Mouse (Mus musculus) lung, postnatal 36 days (tissue): ENCODE measurements around the gene Gypa.
A peak's percentile ranks its signal among the peaks of the same experiment; 100 is the strongest.

Experiments used
- DNase-seq: peaks from one replicate; pipeline ENCODE4 v3.0.0; 2022; ENCODE audit warnings: mixed read lengths

Gypa gene

DNA sequence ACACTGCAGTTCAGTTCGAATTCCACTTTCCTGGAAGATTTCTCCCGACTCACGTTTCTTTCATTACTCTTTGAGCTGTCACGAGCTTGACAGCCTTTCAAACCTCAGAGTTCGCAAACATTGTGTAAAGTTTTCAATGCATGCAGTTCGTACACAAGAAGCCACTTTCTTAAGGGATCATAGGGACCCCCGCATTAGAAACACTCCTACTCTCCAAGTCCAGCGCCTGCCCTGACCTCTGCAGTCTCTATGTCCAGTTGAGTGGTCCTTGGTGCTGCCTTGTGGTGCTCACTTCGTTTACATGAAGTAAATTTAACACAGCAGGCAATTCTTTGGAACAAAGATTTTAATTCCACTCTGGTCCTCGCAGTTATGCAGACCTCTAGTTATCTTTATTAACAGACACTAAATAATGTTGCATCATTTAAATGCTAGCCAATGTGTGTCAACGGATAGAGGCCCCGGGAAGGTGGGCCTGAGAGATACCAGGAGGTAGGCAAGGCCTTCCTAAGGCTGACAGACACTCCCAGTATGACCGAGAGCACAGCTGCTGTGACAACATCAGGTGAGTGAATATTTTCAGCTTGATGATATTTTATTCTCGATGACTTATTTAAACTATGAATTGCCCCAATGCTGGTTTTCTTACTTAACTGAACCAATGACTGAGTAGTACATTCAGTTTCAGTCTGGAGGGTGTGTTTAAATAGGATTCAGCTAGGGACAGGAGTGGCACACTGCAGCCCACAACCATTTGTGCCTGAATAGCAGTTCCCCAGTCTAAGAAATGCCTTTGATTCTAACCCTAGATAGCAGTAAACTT is at the start of gene Gypa:
Gene Gypa, plus strand, starts transcription at position 259 of the 823 bp plus-strand sequence.
- DNase-seq = no peak

DNA sequence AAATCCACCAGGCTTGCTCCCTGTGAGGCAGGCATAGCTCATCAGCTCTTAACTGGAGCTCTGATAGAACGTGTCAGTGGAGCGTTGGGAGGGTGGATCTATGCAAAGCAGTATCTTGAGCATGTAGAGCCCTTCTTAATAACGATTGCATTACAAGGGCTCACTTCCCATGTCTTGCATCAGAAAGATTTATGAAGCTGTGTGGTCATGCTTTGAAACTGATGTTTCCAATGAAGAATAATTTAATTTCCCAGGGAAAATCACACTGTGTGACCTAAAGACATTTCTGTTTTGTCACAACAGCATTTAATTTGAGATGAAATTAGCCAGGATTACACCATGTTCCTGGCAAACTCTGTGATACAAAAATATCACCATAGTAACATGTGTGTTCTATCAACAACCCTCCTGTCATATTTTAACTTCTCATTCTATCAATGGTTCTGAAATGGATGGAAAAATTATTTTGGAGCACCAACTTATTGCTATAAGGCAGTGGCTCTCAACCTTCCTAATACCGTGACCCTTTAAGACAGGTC is 49.0 kb upstream of the Gypa start:
- DNase-seq = peak; percentile 29

DNA sequence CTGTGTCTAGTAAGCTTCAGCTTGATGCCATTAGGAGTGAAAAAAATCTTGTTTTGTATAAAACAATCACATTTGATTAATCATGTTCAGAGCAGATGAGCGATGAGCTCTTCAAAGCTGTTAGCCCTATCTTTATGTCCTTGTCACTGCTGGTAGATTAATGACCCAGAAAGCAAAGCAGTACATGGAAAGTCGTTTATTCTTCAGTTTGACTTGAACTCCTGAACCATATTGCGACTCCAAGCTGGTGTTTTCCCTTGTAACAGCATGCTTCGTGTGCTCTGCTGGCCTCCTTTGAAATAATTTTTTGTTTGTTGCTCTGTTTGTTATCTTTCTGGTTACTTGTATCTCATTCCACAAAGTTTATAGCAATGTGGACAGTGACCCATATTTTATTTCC is 46.4 kb upstream of the Gypa start:
- no peak for DNase-seq

- no peak for DNase-seq
Measured at GRCm38 (mm10) chr8:80451938-80452690, 41.5 kb upstream of the Gypa start.

GRCm38 (mm10) chr8:80463450-80463917 is 30.1 kb upstream of the Gypa start:
- no peak for DNase-seq

DNA sequence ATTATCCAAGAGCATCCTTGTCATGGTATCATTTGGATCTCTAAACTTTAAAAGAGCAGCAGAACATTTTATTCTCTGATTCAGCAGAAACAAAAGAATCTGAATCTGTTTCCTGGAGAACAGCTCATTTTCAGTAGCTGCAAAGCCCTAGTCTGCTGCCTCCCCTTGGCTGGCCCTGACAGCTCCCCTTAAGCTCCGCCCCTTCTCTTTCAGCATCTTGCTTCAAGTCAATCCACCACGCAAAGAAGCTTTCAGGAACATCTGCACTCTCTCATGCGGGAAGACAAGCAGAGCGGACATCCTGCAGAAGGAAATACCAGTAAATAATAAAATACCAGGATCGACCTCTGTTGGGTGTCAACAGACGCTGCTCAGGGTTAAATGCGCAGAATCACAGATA is 18.6 kb upstream of the Gypa start:
- DNase-seq = peak; percentile 21

DNA sequence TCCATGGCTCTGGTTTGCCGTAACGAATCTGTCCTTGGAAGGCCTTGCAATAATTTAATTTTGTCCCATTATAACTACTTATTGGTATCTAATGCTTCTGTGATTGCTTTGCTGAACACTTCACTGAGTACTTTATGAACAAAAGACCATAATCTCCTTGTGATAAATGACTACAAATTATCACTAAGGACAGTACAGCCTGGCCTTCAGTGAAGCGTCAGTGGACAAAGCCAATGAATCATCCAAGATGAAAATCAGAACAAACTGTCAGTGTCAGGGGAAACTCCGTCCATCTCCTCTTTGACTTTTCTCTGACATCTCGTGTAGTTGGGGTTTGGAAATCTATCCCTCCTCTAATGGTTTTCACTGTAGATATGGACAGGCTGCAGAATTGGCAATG is 15.4 kb upstream of the Gypa start:
- DNase-seq = no peak

DNA sequence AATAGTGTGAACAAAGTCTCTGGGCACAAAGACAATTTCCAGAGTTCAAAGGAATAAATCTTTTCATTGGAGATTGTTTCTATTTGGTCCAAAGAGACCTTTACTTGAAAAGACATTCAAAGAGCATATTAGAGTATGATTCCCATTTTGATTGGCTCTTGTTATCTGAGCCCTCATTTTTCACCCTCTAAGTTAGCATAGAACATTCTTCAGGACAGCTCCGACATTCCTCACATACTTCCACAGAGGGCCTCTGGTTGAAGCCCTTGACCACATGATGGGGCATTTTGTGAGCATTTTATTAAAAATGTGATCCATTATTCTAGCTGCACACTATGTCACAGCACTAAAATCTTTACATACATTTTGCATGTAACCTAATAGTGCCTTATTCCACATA is 14.5 kb upstream of the Gypa start:
- no peak for DNase-seq

- no peak for DNase-seq
Measured at GRCm38 (mm10) chr8:80482173-80482572, 11.4 kb upstream of the Gypa start.

DNA sequence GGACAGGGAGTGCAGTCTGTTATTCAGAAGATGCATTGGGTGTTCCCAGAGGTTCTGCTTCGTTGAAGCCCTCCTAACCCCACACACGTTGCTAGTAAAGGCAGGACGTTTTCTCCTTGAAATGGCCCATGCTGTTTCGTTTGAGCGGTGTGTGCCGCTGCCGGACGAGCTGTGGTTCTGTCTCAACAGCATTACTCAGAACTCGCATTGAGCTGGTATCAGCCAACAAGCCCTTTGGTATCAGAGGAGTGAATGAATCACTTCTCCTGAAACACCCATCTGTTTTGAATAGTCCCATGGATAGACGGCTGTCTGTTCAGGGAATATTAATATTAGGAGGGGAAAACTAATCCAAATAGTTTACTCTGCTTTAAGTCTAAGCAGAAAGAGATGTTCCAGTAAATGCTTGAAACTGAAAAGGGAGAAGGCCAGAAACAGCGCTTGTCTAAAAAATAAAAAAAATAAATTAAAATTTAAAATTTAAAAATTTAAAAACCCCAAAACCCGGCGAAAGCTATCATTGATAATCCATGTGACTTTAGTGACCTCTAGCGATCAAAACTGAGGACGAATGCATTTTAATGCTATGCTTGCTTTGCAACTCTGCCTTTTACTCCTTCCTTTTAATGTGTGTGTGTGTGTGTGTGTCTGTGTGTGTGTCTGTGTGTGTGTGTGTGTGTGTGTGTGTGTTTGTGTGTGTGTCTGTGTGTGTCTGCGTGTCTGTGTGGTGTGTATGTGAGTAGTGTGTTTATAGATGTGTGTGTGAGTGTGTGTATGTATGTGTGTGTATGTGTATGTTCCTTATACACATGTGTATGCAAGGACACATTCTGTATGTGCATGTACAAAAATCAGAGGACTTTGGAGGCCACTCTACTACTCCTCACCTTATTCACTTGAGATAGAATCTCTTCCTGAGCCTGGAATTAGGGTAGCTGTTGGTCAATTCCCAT is 10.5 kb upstream of the Gypa start:
- peak; percentile 64 for DNase-seq

GRCm38 (mm10) chr8:80491562-80491961 is 2.0 kb upstream of the Gypa start:
- DNase-seq = no peak

GRCm38 (mm10) chr8:80492987-80493441 is 567 bp upstream of the Gypa start:
- peak; percentile 51 for DNase-seq

DNA sequence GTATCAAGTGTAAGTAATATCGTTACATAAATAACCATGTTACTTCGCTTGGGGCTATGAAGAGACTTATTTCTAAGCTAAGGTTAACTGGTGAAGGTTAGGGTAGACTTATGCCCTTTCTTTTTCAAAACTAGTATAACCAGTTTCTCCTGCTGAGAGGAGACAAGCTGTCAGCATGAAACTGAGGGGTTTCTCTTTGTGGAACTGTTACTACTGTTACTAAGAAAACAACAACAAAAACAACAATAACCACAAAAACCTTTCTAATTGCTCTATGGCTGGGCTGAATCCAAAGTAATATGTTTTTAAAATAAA is 722 bp downstream of the Gypa start:
- no peak for DNase-seq

GRCm38 (mm10) chr8:80494819-80495218 is 1.2 kb downstream of the Gypa start:
- DNase-seq = no peak

DNA sequence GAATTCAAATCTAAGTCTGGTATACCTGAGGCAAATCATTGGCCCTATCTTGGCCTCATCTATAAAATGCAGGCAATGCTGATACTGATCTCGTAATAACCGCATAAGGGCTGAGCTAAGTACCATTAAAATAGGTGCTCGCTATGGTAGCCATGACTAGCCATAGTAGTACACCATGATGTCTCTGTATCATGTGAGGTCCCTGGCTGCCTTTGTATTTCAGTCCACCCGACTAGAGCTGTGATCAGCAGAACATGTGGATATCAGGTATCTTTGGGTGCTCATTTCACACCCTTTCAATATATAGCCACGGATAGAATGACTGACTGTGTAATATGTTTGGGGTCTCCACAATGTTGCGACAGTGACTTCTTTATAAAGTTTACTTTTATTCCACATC is 1.9 kb downstream of the Gypa start:
- no peak for DNase-seq

DNA sequence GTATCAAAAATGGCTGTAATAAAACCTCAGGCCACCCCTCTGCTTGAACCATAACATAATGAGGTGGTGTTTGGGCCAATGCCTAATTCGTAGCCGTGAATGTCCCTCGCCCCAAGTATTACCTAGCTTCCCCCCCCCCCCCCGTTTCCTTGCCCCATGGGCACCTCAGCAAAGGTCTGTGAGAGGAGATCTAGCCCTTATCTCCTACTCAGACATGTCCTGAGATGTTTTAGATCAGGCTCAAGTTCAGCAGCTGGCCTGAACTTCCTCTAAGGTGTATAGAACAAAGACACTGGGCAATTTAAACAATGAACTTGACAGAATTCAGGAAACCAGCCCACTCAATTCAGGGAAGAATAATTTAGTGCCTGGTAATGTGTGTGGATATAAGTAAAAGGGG is 3.7 kb downstream of the Gypa start:
- no peak for DNase-seq

GRCm38 (mm10) chr8:80500244-80500643 is 6.7 kb downstream of the Gypa start:
- no peak for DNase-seq

- DNase-seq = no peak
Measured at GRCm38 (mm10) chr8:80500773-80501172, 7.2 kb downstream of the Gypa start.

- no peak for DNase-seq
Measured at GRCm38 (mm10) chr8:80501283-80501682, 7.7 kb downstream of the Gypa start.

DNA sequence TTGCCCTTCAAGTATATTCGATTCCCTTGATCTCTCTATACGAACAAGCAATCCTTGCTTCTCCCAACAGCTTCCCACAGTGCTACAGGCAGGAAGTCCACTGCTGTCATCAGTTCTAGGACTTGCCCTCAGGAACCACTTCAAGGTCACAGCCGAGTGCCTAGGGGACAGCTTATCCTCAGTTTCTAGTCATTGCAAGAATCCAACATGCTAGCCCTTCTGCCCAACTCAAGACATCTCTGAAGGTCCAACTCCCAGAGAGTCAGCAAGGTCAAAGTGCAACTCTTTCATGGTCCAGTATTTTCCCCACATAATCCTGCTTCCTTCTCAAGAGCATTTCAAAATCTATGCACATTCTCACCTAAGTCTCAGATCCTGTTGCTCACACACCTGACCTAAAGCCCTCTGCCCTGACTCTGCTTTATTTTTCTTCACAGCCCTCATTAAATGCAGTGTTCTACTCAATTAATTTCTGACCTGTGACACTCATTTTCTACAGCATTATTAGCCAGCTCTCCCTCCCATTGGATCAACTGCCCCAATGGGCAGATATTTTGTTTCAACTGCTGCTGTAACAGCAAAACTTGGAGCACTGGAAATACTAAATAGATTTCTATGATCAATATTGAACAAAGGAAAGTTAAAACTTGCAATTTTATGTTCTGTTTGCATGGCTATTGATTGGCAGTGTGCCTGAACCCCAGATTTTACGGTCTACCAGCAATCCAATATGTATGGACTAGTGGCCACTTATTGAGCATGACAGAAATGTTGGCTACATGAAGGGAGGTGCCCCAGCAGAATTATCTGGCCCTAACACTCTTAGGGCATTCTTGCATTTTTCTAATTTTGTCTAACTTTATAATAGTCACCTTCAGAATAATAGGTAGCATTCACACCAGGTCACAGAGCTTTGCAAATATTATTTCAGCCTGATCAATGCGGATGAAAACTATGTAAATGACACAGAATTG is 33.1 kb downstream of the Gypa start:
- no peak for DNase-seq

DNA sequence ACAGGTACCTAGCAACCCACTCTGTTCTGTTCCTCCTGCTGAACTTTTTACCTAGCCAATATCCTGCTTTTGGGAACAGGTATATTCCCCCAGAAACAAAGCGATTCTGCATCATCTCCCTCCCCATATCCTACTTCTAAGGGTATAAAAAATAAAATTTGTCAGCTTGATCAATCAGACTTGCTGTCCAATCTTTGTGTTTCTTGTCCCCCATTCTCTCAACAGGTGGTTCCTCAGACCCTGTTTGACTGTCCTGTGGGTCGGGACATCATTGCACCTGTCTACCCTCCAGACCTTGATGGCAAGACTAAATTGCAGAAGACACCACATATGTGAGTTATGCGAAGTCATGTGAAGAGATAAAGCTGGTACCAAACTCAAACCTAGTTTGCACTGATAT is 48.3 kb downstream of the Gypa start:
- no peak for DNase-seq

- no peak for DNase-seq
Measured at GRCm38 (mm10) chr8:80550436-80550835, 56.9 kb downstream of the Gypa start.
